Mouse (Mus musculus) bone marrow, adult 2 months (tissue): ENCODE results near the gene Slc48a1.

Source experiments
- CTCF ChIP-seq: fragments of 200-500 bp; IDR thresholded peaks from 2 replicates; pipeline ENCODE4 v1.5.1; 2011; ENCODE audit warnings: low read length, control low read depth; ENCODE audit not compliant: control insufficient read depth, insufficient read depth
- POLR2A ChIP-seq: fragments of 200-500 bp; IDR thresholded peaks from 2 replicates; pipeline ENCODE4 v1.6.1; 2011; ENCODE audit warnings: low read depth, mild to moderate bottlenecking, control low read depth, low read length, borderline replicate concordance; ENCODE audit not compliant: control insufficient read depth

DNA sequence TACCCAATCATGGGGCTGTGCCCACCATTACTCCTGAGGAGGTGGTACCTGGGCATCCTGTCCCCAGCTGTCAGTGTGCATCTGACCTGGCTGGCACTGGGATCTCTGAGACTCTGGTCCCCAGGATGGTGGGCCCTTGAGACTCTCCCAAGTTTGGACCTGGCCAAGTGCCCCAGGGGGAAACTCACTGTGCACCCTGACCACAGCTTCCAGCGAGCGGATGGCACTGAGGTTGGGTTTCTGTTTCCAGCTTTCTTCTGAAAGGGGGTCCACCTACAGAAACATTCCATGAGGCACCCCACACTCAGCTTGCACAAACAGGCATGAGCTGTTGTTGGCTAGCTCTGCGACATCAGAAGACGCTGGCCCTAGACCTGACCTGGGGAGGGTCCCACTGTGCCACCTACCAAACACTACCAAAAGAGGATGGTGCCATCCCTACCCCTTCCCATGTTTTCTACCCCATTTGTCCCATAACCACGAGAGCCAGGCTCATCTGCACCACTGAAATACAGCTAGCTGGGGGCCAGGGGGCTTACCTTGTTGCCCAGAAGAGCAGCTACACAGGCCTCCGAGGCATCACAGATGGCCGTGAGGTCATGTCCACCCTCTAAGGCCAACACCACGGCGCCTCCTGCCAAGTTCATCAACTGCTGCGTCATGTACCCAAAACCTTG, 17.4 kb downstream of the Slc48a1 start:
- TF ChIP-seq CTCF = no peak
- no peak for TF ChIP-seq POLR2A
